Mouse (Mus musculus) heart, postnatal 25 days (tissue): ENCODE measurements around the gene Sptbn1. TPM values are rescaled to one million over a fixed set of nuclear protein-coding genes. Genes with fewer than 3 reads are reported as not detected.

Source experiments
- DNase-seq: peaks from one replicate; pipeline ENCODE4 v3.0.0; 2022; ENCODE audit warnings: low spot score
- intact Hi-C: fragments of 180-260 bp; cut with DNase I; formaldehyde crosslinking; loops from one replicate; pipeline ENCODE4 v1.15.1; 2025
- total RNA-seq, 2 experiments: library from RNA; stranded (reverse); gene quantifications; 2 replicates each; pipeline ENCODE4 v1.2.3; 2021

Gene Sptbn1
- total RNA-seq, 2 experiments from 2014 or later: 487 to 529 TPM

DNA sequence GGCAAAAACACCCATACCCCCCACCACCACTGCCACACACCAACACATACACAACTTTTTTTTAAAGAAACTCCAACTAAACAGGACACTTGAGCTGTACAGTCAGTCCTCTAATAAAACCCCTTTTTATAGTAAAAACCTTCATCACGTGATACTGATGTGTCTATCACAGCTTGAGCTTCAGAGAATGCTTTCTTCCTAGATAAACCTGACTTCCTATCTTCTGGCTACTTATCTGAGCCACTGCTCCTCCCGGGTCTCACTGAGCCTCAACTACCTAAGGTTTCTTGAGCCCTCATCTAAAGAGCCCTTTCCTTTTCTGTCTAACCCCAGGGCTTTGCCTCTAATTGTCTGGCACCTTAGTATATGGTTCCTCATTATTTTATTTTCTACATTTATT lies 113.0 kb downstream of the Sptbn1 start:
- intact Hi-C loops: loop anchor here (5.0 kb wide), 2 partner anchors 57 to 502 kb away; no protein-coding TSS in a partner anchor
- no peak for DNase-seq

DNA sequence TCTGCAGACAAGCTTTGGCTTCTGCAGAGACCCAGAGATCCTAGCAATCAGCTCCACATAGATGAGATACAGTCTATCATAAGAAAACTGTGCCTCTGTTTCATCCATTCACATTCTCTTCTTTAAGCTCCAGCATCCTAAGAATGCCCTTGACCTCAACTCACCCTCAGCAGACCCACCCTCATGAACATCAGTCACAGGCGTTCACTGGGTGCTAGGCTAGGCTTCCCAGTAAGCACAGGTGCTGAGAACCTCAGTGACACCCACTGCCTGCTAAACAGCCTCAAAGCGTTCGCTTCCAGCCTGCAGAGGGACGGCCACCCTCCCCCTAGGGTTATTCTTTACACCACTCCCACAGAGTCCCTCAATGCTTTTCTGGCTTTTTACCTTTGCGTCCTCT lies 119.1 kb downstream of the Sptbn1 start:
- intact Hi-C loops: loop anchor here (5.0 kb wide), 1 partner anchor 73 kb away; no protein-coding TSS in a partner anchor
- DNase-seq: no peak

- intact Hi-C loops: loop anchor here (5.0 kb wide), 1 partner anchor 74 kb away; no protein-coding TSS in a partner anchor
- DNase-seq: no peak
Measured at GRCm38 (mm10) chr11:30148378-30148777, 119.6 kb downstream of the Sptbn1 start.

DNA sequence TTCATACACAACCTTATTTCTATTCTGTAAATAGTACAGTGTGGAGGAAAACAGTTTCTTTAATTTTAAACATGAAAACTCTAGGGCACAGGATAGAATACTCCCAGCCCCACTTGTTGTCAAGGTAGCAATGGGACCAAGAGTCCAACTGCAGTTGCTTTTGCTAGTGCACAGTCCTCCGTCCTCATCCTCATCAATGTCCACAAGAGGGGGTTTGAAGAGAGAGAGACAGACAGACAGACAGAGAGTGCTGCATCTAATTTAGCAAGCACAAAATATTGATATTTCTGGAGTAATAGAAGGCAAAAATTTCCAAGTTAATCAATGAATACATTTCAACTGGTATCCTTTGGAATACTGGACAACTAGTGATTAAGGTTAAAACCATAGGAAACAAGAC lies 120.1 kb downstream of the Sptbn1 start:
- DNase-seq: no peak
- intact Hi-C loops: loop anchor here (5.0 kb wide), 1 partner anchor 74 kb away; no protein-coding TSS in a partner anchor

- intact Hi-C loops: no loop called here
- DNase-seq: no peak
Measured at GRCm38 (mm10) chr11:30143090-30143489, 124.9 kb downstream of the Sptbn1 start.

GRCm38 (mm10) chr11:30139165-30139826 lies 128.7 kb downstream of the Sptbn1 start:
- intact Hi-C loops: loop anchor here (5.0 kb wide), 1 partner anchor 37 kb away; no protein-coding TSS in a partner anchor
- no peak for DNase-seq

DNA sequence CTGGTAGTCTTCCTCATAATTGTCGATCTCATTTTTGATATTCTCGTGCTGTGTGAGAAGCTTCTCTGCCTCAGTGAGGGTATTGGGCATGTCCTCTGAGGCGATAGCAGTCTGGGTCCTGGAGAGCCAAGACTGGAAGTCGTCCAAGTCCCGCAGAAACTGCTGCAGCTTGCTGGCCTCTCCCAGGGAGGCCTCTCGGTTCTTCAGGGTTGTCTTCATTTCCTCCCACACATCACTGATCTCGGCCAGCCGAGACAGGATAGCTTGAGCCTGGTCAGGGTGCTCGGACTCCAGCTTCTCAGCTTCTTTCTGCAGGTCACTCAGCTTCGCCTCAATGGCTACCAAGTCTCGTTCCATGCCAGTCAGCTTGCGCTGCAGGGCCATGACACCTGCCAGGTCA lies 130.9 kb downstream of the Sptbn1 start:
- DNase-seq: no peak
- intact Hi-C loops: loop anchor here (5.0 kb wide), 1 partner anchor 35 kb away; no protein-coding TSS in a partner anchor

DNA sequence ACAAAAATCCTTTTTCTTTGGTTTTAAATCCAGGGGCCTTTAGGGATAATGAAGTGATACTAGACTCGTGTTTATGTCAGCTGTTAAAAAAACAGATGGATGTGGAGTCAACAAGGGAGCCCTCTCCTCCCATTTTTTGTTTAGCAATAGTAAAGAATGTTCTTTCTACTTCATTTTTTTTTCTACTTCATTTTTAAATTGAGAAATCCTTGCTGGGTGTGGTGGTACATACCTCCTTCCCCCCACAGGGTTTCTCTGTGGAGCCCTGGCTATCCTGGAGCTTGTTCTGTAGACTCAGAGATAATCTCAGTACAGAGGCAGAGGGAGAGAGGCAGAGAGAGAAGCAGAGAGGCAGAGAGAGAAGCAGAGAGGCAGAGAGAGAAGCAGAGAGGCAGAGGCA lies 133.9 kb downstream of the Sptbn1 start:
- intact Hi-C loops: no loop called here
- no peak for DNase-seq

GRCm38 (mm10) chr11:30132581-30132980 lies 135.4 kb downstream of the Sptbn1 start:
- no peak for DNase-seq
- intact Hi-C loops: no loop called here

- DNase-seq: no peak
- intact Hi-C loops: no loop called here
Measured at GRCm38 (mm10) chr11:30131640-30132039, 136.3 kb downstream of the Sptbn1 start.

DNA sequence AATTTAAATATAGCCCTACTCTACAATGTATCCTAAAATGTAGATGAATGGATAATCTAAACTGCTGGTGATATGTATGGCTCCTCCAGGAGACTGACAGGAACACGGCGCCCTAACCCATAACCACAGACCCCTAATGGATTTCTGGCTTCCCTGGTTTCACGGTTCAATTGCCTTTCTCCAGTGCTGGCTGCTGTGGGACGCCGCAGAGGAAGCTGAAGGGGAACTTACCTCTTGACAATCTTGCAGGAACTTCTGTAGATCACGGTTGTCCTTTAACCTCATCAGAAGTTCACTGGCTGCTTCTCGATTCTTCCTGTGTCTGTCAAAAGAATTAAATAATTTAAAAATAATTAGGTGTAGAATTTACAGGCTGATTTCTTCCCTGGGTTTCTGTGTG lies 138.6 kb downstream of the Sptbn1 start:
- no peak for DNase-seq
- intact Hi-C loops: no loop called here

- no peak for DNase-seq
- intact Hi-C loops: no loop called here
Measured at GRCm38 (mm10) chr11:30126840-30127239, 141.1 kb downstream of the Sptbn1 start.

GRCm38 (mm10) chr11:30118038-30118437 lies 149.9 kb downstream of the Sptbn1 start:
- intact Hi-C loops: no loop called here
- DNase-seq: no peak

DNA sequence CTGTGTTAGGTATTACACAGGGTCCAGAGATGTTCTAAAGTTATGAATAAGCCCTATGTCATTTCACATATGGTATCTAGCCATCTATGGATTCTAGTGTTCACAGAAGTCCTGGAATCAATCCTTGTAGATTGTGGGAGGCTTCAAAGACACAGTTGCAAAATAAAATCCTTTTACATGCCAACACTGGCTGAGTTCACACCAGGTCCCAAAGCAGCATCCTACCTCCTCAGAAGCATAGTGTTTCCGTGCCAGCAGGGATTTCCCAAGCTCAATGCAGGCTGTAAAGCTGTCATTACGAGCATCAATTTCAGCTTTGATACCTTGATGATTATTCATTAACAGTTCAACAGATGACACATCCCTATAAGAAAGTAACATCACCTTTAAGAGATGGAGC lies 154.3 kb downstream of the Sptbn1 start:
- intact Hi-C loops: no loop called here
- no peak for DNase-seq

- DNase-seq: no peak
- intact Hi-C loops: no loop called here
Measured at GRCm38 (mm10) chr11:30110634-30111033, 157.3 kb downstream of the Sptbn1 start.

- intact Hi-C loops: loop anchor here (5.0 kb wide), 1 partner anchor 33 kb away; no protein-coding TSS in a partner anchor
- DNase-seq: no peak
Measured at GRCm38 (mm10) chr11:30104177-30104576, 163.8 kb downstream of the Sptbn1 start.

DNA sequence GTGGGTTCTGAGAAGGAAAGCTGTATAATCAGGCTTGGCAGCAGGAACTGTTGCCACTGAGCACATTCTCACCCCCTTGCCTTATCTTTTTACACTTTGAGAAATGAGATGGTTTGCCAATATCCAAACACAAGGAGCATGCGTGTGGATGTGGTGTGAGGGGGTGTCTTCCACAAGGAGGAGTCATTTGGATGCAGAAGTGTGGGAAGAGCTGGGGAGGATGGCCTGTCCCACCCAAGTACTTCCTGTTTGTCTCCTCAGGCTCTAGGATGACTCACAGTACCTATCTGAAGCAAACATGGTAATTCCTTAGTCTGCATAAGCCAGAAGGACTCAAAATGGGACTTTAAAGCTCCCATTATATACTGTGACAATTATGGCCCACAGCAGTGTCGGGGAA lies 165.4 kb downstream of the Sptbn1 start:
- DNase-seq: no peak

GRCm38 (mm10) chr11:30101796-30102195 lies 166.2 kb downstream of the Sptbn1 start:
- DNase-seq: no peak
- intact Hi-C loops: loop anchor here (5.0 kb wide), 1 partner anchor 36 kb away; no protein-coding TSS in a partner anchor

More for the DNA sequence above, 165.4 kb downstream of the Sptbn1 start:
- intact Hi-C loops: loop anchor here (5.0 kb wide), 1 partner anchor 35 kb away; no protein-coding TSS in a partner anchor

GRCm38 (mm10) chr11:30101162-30101561 lies 166.8 kb downstream of the Sptbn1 start:
- intact Hi-C loops: loop anchor here (5.0 kb wide), 1 partner anchor 36 kb away; no protein-coding TSS in a partner anchor
- DNase-seq: no peak

DNA sequence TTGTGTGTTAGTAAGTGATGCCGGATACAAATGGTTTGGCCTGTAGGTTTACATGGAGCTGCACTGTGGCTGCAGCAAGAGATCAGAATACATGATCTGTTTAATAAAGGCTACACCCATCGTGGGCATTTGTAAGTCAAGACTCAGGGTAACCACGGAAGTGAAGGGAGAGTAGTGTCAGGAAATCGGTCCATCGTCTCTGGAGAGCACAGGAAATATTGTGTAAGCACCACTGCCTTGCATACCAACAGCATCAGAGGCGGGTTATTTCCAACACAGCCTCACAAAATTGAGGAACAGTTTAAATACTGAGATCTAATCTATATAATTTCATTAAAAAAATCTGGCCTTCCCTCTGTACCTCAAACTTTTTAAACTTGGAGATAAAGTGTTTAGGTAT lies 168.1 kb downstream of the Sptbn1 start:
- DNase-seq: no peak
- intact Hi-C loops: loop anchor here (5.0 to 10.0 kb wide), 3 partner anchors 37 to 695 kb away; no protein-coding TSS in a partner anchor

GRCm38 (mm10) chr11:30095212-30095773 lies 172.7 kb downstream of the Sptbn1 start:
- DNase-seq: no peak
- intact Hi-C loops: loop anchor here (10.0 kb wide), 2 partner anchors 280 to 700 kb away; no protein-coding TSS in a partner anchor
